Mouse (Mus musculus): ENCODE results near the gene Traf4. TPM values are rescaled to one million over a fixed set of nuclear protein-coding genes. Genes with fewer than 3 reads are reported as not detected.

Gene Traf4
- total RNA-seq, 2 experiments from 2014 or later: 24.8 to 38.0 TPM

Small RNA genes lying within 50 kb of the gene (microRNA-seq; reads per million reads assigned to microRNA genes)
- gene Mir7653: 0.75 reads per million

Other genes starting within 250 kb of the Traf4 start
- 1 to 10 TPM; 1.7 to 1.9 TPM for gene Sez6, start 234.8 kb downstream of the Traf4 start, total RNA-seq (2021)
- gene Phf12, start 182.8 kb downstream of the Traf4 start, total RNA-seq (2021): 10 to 100 TPM; 46.6 to 50.8 TPM
- gene Dhrs13, start 133.3 kb downstream of the Traf4 start, total RNA-seq (2021): 10 to 100 TPM; 12.1 to 15.2 TPM
- 10 to 100 TPM; 71.4 to 98.4 TPM for gene Flot2, start 127.7 kb downstream of the Traf4 start, total RNA-seq (2021)
- 10 to 100 TPM; 30.0 to 33.6 TPM for gene Eral1, start 85.2 kb downstream of the Traf4 start, total RNA-seq (2021)
- gene Fam222b, start 70.9 kb downstream of the Traf4 start, total RNA-seq (2021): 10 to 100 TPM; 16.9 to 20.3 TPM
- gene Nek8, start 11.1 kb upstream of the Traf4 start, total RNA-seq (2021): 10 to 100 TPM; 10.5 to 11.3 TPM
- 10 to 100 TPM; 41.5 to 88.1 TPM for gene Tlcd1, start 11.1 kb upstream of the Traf4 start, total RNA-seq (2021)
- 1,000 to 10,000 TPM; 1,640 to 1,911 TPM for gene Rpl23a, start 18.0 kb upstream of the Traf4 start, total RNA-seq (2021)
- 10 to 100 TPM; 85.9 to 89.9 TPM for gene Rab34, start 22.8 kb upstream of the Traf4 start, total RNA-seq (2021)
- gene Proca1, start 27.8 kb upstream of the Traf4 start, total RNA-seq (2021): 10 to 100 TPM; 14.1 to 15.2 TPM
- 100 to 1,000 TPM; 107 to 112 TPM for gene Sdf2, start 80.2 kb upstream of the Traf4 start, total RNA-seq (2021)
- 10 to 100 TPM; 57.2 to 76.6 TPM for gene Supt6, start 80.4 kb upstream of the Traf4 start, total RNA-seq (2021)
- gene 2610507B11Rik, start 96.2 kb upstream of the Traf4 start, total RNA-seq (2021): 100 to 1,000 TPM; 150 to 176 TPM
- 1 to 10 TPM in 1 of 2 experiments, under 1 TPM in 1; 0.99 to 1.3 TPM for gene BC030499, start 125.3 kb upstream of the Traf4 start, total RNA-seq (2021)
- 1 to 10 TPM; 4.1 to 4.3 TPM for gene Spag5, start 135.9 kb upstream of the Traf4 start, total RNA-seq (2021)
- 10 to 100 TPM; 11.7 to 21.6 TPM for gene Aldoc, start 157.4 kb upstream of the Traf4 start, total RNA-seq (2021)
- gene Pigs, start 162.8 kb upstream of the Traf4 start, total RNA-seq (2021): 10 to 100 TPM; 54.0 to 57.7 TPM
- 10 to 100 TPM; 32.8 to 37.3 TPM for gene Unc119, start 177.9 kb upstream of the Traf4 start, total RNA-seq (2021)
- under 1 TPM in 1 of 2 experiments, not detected in 1; 0.30 TPM for gene Foxn1, start 221.0 kb upstream of the Traf4 start, total RNA-seq (2021)

All from adrenal gland, postnatal 36 days (tissue).